Mouse (Mus musculus) spleen, postnatal 14 days (tissue): Measurements from ENCODE around the gene Dnmt3l.
"Not testable (repeated sequence)": the region's sequence is repeated elsewhere in the genome, so short reads cannot be mapped to it uniquely, and the experiment has no call there.

Source experiments
- DNase-seq, 2 experiments: peaks; one replicate each; pipeline ENCODE4 v3.0.0; 2021 to 2022; ENCODE audit warnings: low spot score in 2 of 2

Dnmt3l gene

DNA sequence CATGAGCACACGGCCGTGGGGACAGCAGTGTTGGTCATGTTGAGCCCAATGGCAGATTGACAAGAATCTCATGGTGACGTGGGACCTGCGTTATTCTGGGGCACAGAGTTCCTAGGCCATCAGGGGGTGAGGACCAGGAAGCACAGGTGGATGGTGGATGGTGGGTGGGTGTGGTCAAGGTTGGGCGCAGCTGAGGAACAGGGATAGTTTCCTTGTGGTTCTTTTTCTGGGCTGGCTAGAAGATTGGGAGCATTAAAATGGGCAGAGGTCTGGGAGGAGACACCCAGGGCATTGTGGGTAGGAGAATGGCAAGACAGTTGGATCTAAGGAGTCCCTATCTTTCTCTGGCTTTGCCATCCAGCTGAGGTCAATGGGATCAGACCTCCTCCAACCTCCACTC, at the start of gene Dnmt3l:
Dnmt3l (plus strand) TSS at position 301 of the 400 bp plus-strand sequence.
- no peak for DNase-seq

DNA sequence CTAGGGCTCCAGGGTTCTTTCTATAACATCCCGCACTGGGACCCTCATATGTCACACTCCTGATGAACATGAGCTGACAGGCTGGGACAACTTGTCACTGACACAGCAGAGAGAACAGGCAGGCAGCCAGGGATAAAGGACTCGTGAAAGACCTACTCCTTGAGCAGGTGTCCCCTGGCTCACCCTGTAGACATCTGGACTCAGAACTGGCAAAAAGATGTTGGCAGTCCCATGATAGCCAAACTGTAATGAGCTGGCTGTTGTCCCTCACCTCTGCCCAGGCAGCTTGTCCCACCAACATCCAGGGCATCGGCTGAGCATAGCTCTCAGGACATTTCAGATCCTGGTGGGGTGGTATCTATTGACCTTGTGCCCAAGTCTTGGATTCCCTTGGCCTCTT, 46.1 kb upstream of the Dnmt3l start:
- no peak for DNase-seq

DNA sequence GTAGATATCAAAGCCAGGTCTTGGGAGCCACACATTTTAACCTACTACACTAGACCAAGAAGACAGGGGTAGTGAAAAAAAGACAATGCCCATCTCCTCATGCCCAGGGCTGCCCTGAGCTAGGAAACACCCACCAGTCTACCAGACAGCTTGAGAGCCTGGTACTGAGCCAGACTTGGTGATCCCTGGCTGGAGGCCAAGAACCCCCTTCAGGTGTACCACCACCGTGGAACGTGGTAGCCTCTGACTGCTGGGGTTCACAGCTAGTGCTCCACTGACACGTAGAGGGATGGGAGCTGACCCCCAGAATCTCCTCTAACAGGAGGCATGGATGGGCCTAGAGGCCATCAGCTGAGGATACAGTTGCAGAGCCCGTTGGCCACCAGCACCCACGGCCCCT, 41.5 kb upstream of the Dnmt3l start:
- DNase-seq = no peak

DNA sequence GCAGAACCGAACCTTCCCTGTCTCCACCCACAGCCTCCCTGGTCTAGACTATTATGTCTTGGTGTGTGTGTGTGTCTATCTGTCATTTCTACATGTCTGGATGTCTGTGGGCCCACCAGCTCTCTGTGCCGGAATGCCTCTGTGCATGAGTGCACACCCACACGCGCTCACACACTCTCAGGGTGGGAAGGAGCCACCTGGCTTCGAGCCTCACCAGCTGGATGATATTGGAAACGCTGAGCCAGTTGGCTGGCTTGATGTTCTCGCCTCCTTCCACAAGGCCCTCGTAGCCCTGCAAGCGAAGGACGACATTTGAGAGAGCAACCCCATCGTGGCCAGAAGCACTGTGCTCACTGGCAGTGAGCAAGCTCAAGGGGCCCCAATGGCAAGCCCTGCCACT, 40.0 kb upstream of the Dnmt3l start:
- no peak for DNase-seq

DNA sequence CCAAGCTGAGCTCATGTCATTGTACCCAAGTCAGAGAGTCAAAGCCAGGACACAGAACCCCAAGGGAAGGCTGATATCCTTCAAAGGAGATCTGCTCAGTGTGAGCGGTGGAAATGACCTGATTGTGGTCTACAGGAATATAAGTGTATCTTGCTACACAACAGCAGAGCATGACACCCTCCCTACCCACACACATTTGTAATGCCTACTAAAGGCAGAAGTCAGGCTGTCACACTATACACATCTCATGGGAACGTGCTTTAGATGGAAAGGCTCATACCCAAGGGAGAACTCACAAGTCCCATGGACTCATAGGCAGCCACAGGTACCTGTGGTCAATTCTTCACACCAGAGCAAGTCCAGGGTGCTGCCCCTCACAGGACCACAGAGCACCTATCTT, 39.4 kb upstream of the Dnmt3l start:
- no peak for DNase-seq

DNA sequence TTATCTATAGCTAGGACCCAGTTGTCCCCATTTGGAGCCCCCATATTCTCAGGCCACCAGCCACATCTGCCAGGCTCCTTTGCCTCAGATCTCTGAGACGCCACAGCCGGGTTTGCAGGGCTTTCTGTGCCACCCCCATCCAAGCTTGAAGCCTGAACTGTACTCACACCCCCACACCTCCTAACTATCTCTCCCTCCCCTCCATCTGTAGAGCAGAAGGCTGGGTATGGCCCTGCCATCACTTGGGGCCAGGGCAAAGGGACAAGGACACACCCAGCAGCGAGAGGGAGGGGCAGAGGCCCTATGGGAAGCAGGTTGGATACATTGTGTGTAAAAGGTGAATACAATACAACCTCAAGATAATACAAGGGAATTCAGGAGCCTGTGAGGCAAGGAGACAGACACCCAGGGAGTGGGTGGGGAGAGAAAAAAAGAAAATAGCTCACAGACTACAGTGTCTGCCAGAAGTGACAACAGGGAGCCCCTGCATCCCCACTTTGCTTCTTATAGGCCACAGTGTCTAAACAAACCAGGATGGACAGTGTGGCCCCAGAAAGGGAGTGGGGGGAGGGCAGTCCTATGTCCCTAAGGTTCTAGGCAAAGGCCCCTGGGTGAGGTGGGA, 37.2 kb upstream of the Dnmt3l start:
- no peak for DNase-seq

DNA sequence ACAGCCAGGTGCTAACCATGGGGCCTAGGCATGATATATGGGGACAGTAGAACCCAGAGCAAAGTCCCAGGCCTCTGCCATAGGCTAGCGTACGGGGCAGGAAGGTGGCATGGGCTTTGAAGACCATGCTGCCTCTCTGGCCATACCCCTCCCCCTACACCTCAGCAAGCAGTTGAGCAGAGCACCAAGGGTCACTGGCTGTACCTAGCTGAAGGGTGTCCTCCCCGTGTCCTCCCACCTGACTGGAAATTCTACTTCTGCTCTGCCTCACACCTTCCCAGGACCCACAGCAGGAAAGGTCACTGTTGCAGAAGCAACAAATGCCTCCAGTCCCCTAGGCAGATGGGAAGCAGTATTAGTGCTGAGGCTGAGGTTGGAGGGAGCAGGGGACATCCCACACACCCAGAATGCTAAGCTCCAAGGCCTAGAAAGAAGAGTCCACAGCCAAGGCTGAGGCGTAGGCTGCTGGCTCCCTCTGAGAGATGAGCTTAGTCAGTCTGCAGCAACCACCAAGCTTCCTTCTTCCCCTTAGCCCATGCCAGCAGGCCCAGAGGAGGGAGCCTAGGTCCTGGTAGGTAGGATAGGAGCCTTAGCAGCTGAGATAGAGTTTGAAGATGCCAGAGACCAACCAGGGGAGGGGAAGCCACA, 35.8 kb upstream of the Dnmt3l start:
- no peak for DNase-seq

DNA sequence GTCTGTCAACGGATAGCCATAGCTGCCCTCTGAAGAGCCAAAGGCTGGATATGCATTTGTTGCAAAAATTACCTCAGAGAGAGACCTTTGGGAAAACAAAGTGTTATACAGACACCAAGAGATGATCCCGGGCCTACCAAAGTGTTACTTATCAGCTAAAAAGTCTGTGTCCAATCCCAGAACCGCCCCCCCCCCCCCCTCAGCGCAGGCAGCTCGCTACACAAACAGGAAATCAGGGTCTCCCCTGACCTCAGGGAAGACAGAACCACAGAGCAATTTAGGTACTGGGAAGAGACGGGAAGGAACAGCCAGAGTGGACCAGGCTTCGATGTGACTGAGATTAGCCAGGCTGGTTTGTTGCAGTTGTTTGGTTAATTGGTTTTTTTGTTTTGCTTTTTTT, 34.5 kb upstream of the Dnmt3l start:
- no peak for DNase-seq

DNA sequence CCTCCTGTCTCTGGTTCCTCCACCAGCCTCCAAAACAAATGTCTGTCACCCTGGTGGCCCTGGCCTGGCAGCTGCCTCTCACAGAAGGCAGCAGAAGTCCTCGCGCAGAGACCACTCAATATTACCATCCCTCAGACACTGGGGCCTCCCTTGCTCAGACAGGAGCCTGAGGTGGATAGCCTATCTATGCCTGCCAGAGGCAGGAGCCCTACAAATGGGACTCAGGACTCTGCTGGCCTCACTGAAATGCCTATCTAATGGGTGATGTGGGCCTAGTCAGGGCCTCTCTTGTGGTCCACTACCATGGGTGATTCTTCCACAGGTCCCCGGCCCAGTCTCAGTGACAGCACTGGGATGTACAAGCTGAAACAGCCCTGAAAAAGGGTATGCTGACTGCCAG, 33.6 kb upstream of the Dnmt3l start:
- DNase-seq = no peak

DNA sequence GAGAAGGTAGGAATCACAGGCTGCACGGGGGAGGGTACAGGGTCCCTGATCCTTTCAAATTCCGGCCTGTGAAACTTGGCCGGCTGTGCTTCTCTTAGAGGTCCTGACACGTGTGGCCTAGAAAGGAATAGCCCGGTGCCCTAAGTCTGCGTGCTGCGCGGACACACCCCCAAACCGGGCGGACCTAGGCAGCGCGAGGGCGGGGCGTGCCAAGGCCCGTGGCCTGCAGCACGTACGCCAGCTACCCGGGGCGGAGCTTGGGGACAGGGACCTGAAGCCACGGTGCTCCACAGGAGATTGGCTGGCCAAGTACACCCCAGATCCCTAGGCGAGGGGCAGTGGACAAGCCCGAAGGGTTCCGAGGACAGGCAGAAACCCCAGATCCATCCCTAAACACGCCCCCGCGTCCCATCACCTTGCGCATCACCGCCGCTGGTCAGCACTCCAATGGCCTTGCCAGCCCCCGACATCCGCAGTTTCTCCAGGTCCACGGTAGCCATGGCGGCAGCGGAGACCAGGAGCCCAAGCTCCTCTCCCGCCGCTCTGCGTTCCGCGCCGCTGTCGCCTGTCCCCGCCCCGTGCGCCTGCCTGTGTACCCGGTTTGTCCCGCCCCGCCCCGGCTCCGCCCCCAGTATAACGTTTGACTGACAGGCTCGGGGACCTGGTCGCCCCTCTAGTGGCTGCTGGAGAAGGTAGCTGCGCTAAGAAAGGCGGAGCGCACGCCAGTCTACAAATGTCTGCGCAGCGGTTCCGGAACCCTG, 32.4 kb upstream of the Dnmt3l start:
- peak; percentile 94 to 97 for DNase-seq

DNA sequence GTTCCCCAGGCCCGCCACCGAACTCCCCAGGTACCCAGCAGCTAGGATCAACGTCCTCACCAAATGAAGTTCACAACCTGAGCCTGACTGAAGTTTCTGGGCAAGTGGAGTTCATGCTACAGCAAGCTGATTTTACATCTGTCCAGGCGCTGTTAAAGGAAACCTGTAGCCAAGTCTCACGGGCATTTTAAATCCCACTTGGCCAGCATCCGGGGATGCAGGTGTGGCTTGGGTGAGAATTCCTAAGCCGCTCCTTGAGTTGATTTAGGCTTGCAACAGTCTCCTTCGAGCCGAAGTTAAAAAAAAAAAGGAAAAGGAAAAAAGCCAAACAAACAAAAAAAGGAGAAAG, 31.8 kb upstream of the Dnmt3l start, which contains the start of gene Pfkl:
Pfkl (minus strand) TSS at position 139 of the 349 bp plus-strand sequence.
- no peak for DNase-seq

DNA sequence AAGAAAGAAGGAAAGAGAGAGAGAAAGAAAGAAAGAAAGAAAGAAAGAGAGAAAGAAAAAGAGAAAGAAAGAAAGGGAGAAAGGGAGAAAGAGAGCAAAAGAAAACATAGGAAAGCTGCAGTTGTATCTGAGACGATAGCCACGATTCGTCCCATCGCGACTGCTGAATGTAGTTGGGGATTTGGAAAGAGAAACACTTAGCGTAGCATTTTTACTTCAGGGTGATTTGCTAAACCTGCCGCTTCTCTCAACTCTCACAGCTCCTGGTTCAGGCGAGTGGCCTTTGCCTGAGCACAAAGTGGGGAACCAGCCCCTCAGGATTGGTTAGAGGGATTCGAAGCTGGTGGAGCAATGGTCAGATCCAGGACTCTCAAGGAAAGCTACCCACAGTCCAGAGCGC, 31.4 kb upstream of the Dnmt3l start:
- DNase-seq = no peak

DNA sequence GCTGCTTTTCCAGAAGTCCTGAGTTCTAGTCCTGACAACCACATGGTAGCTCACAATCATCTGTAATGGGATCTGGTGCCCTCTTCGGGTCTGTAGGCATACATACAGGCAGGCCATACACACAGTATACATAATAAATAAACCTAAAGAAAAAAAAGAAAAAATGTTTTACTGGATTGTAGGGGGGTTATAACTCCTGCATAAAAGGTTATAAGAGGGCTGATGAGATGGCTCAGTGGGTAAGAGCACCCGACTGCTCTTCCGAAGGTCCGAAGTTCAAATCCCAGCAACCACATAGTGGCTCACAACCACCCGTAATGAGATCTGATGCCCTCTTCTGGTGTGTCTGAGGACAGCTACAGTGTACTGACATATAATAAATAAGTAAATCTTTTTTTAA, 30.6 kb upstream of the Dnmt3l start:
- DNase-seq = not testable (repeated sequence)

DNA sequence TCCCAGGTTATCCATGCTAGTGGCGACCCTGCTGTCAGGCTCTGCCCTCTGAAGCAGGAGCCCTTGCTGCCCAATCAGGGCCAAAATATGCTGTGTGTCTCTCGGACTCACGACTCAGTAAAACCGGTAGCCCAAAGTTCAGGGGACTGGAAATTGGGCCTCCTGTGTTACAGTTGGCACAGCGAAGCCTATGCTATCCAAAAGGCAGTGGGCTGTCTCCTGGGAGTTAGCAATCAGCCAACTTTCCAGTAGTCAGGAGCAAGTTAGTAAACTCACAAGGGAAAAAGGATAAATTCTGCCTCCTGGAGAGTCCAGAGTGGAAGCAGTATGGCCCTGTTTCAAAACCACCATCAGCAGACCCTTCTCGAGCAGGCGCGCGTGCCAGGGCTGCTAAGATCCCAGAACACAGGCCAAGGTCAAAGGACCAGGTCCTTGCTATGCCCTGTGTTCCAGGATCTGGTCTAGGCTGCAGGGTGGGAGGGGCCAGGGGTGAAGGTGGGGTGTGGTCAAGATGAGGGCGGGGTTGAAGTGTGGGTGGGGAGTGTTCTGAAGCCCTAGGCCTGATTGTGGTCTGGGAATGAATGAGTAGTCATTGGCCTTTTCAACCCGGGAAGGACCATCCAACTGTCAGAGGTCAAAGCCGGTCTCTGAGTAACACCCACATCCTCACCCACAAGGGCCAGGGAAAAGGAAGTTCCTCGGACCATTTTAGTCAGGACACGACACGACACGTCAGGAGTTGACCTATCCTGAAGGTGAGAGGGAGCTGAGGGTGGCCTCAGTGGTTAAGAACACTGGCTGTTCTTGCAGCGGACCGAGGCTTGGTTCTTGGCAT, 28.9 kb upstream of the Dnmt3l start:
- no peak for DNase-seq

DNA sequence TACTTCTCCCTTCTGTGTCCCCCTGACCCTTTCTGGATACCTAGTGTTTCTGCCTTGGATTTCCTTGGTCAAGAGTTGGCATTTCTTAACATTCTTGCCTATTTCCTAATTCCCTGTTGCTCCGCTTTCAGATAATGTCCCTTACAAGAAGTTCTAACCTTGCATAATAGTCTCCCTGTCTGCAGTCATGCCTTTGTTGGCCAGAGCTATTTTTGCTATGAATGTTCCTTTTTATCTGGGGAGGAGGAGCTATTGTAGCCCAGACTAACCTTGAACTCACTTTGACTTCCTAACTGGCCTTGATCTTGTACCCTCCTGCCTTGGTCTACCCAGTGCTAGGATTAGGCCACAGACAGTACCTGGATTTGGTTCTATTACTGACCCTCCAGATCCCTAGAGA, 26.3 kb upstream of the Dnmt3l start:
- DNase-seq = no peak

DNA sequence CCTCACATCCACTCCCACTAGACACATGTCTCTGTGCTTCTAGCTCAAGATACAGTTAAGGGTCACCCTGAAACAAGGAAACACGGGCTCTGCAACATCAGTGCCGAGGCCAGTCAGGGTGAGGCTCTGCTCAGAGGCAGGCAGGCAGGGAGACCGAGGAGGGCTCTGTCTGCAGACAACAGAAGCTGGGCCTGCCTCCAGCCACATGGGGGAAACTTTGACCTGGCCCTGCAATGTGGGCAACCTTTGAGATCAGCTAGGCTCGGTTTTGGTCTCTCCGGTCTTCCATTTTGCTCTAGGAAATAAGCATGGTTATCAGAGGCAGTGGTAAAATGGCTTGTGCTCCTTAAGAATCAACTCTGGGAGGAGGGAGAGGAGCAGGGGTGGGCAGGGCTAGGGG, 25.4 kb upstream of the Dnmt3l start:
- DNase-seq = no peak

DNA sequence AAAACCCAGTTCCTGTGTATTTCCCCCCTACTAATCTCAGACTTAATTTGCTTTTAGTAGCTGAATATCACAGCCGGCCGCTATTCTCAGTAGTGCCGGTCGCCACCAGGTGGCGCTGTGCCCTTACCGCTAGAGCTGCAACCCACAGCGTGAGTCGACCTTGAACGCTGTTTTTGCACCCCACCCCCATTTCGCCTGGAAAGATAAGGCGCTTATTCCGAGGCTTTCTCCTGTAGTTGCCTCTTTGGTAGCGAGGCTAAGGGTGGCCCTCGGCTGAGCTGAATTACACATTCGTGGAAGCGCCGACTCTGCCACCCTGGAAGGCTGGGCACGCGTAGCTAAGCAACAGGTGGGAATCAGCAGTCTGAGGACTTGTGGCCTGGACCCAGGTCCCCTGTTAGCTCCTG, 22.9 kb upstream of the Dnmt3l start:
- peak; percentile 59 to 77 for DNase-seq

DNA sequence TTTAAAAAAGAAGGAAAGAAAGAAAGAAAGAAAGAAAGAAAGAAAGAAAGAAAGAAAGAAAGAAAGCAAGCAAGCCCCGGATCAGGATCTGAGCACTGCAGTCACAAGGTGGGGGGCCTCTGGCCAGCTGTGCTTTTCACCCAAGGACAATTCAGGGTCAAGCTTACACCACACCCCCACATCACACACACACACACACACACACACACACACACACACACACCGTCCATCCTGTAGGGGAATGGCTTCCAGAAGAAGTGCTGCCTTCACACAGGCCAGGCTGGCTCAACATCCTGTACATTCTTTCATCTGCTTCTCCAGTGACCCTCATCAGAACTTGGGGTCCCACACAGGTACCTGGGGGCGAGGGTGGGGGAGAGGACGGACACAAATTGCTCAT, 22.5 kb upstream of the Dnmt3l start:
- DNase-seq = no peak

DNA sequence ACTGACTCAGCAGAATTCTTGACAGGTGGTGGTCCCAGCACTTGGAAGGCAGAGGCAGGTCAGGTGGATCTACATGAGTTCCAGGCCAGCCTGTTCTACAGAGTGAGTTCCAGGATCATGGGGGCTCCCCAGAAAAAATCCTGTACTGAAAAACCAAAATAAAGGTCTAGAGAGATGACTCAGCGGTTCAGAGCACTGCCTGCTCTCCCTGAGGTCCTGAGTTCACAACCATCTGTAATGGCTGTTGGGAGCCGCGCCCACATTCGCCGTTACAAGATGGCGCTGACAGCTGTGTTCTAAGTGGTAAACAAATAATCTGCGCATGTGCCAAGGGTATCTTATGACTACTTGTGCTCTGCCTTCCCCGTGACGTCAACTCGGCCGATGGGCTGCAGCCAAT, 21.8 kb upstream of the Dnmt3l start:
- DNase-seq = not testable (repeated sequence)

DNA sequence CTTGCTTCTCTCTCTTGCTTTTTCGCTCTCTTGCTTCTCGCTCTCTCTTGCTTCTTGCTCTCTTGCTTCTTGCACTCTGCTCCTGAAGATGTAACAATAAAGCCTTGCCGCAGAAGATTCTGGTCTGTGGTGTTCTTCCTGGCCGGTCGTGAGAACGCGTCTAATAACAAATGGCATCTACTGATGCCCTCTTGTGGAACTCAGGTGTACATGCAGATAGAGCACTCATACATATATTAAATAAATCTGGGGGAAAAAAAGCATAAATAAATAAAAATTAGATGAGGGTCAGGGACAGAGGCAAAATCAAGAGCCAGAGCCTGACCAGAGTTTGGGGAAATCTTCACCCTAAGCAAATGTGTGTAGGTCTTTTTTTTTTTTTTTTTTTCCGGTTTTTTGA, 16.3 kb upstream of the Dnmt3l start:
- not testable (repeated sequence) for DNase-seq

DNA sequence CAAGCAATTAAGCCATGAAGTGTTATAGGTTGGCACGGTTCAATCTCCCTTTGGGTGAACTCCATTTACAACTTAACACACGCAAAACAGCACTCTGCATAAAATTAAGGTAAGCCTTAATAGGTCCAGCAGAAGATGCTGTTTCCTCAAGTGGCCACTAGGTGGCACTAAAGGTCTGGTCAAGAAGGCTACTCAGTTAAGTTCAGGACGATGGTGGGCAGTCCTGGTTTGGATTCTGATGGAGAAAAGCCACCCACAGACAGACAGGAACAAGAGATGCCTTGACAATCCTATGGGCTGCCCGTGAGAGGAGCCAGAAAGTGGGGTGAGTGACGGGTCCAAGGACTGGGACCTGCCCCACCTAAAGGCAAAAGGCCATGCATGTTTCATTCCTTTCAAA, 13.6 kb upstream of the Dnmt3l start:
- peak; percentile 30 to 70 for DNase-seq

DNA sequence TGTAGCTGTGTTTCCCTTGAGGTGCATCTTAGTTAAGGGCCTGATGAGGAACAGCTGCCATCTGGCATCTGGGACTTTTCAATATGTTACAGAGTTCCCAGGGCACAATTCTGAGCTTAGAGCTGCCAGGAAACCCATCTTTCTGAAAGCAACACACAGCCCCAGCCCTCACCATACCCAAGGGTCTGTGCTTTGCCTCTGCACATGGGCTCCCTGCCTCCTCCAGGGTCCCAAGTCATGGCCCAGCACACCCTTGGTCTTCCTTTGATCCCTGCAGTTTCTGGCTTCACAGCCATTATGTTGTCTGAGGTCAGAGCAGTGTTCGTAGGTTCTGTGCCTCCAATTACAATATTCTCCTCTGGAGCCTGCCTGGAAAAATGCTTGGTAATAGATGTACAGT, 12.7 kb upstream of the Dnmt3l start:
- DNase-seq = no peak
